Mouse (Mus musculus): ENCODE measurements around the gene Mras. TPM values are rescaled to one million over a fixed set of nuclear protein-coding genes. Genes with fewer than 3 reads are reported as not detected.
A peak's percentile ranks its signal among the peaks of the same experiment; 100 is the strongest.

The Mras gene
- polyA plus RNA-seq, 1 experiment from 2014 or later = 56.8 TPM

GRCm38 (mm10) chr9:99469681-99470273 lies 32.6 kb upstream of the Mras start:
- Histone ChIP-seq H3K4me1 (ENCODE audit: control insufficient read depth, insufficient read depth, low read length) (no peaks in the 10 kb centered on the region), H3K4me3 (ENCODE audit: low read depth, low read length) (no peak overlapping the region), H3K4me2 (ENCODE audit: low read length) (no peak overlapping the region), H3K9ac (ENCODE audit: low read length) (no peak overlapping the region), H3K36me3 (ENCODE audit: control insufficient read depth, insufficient read depth, low read length) (peaks cover 3% of the 10 kb centered on the region; the same call in 1 of the 2 replicates), H3K27me3 (replicated peaks; ENCODE audit: control insufficient read depth, insufficient read depth, low read length) (no peaks in the 10 kb centered on the region), H3K9me3 (replicated peaks; ENCODE audit: control insufficient read depth, low read length) (no peaks in the 10 kb centered on the region), H3K27ac (ENCODE audit: low read depth, low read length) (no peak overlapping the region)
- WGBS = 63% methylated on average over 8 of the region's 8 CpGs
- DNase-seq (ENCODE audit: low spot score) (no peak), ATAC-seq (no peak)

DNA sequence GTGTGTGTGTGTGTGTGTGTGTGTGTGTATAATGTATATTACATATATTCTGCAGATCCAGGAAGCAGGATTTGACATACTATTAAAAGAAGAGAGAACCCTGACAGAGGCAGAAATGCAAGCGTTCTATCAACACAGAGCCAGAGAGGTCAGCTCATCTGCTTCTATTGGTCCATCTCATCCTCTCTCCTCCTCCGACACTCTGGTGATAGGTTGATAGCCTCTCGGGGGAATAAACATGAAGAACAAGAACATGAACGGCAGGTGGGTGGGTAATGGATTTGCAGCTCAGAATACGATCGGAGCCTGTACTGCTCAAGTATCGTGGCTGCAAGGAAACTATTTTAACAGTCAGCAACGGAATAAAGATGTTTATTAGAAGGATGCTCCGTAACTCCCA lies 31.4 kb upstream of the Mras start:
- H3K9ac ChIP-seq (ENCODE audit: low read length) = no peak overlapping the region
- no peak for DNase-seq (ENCODE audit: low spot score)
- 89% methylated on average over 9 of the region's 9 CpGs for WGBS

DNA sequence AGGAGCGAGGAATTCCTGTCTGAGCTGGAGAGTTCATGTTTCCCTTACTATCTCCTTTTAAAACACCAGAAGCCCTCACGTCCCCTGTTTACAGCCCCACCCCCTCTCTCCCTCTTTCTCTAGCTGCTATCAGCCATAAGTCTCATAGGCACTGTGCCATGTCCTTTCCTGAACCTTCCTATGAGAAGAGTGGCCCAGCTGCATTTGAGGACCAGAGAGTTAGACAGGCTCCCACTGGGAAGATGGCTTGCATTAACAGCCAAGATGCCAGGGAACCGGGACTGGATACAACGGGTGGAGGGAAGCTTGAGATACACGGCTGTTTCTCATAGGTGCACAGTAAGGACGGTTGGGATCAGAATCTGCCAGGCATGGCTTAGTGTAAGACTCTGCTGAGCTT lies 27.7 kb upstream of the Mras start:
- H3K4me2 ChIP-seq (ENCODE audit: low read length) = no peak overlapping the region
- H3K4me1 ChIP-seq (ENCODE audit: control insufficient read depth, insufficient read depth, low read length) = no peaks in the 10 kb centered on the region
- no peak overlapping the region for H3K4me3 ChIP-seq (ENCODE audit: low read depth, low read length)
- no peak for DNase-seq (ENCODE audit: low spot score)
- no peak overlapping the region for H3K27ac ChIP-seq (ENCODE audit: low read depth, low read length)
- H3K27me3 ChIP-seq (replicated peaks; ENCODE audit: control insufficient read depth, insufficient read depth, low read length) = no peaks in the 10 kb centered on the region
- H3K9ac ChIP-seq (ENCODE audit: low read length) = no peak overlapping the region
- 77% methylated on average over 6 of the region's 6 CpGs for WGBS
- no peak for ATAC-seq
- no peaks in the 10 kb centered on the region for H3K9me3 ChIP-seq (replicated peaks; ENCODE audit: control insufficient read depth, low read length)
- H3K36me3 ChIP-seq (ENCODE audit: control insufficient read depth, insufficient read depth, low read length) = no peaks in the 10 kb centered on the region

More for the DNA sequence above, 31.4 kb upstream of the Mras start:
- no peak for ATAC-seq
- no peaks in the 10 kb centered on the region for H3K27me3 ChIP-seq (replicated peaks; ENCODE audit: control insufficient read depth, insufficient read depth, low read length)
- H3K27ac ChIP-seq (ENCODE audit: low read depth, low read length) = no peak overlapping the region
- no peaks in the 10 kb centered on the region for H3K36me3 ChIP-seq (ENCODE audit: control insufficient read depth, insufficient read depth, low read length)
- H3K4me3 ChIP-seq (ENCODE audit: low read depth, low read length) = no peak overlapping the region
- no peaks in the 10 kb centered on the region for H3K4me1 ChIP-seq (ENCODE audit: control insufficient read depth, insufficient read depth, low read length)
- H3K9me3 ChIP-seq (replicated peaks; ENCODE audit: control insufficient read depth, low read length) = no peaks in the 10 kb centered on the region
- H3K4me2 ChIP-seq (ENCODE audit: low read length) = no peak overlapping the region

DNA sequence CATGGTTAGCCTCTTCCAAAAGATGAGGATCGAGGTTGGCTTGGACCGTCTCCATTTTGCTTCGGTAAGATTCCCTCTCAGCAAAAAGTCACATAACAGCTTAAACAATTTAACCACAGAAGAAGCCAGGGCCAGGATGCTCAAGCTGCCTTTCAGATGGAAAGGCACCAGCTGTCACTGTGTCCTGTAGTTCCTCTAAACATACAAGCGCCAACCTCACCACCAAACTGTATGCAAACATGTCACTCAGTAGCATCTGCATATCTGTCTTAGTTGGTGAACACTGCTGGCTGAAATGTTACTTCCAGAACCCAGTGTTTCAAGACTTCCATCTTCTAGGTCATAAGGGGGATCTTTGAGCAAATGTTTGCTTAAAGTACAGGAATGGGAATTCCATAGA lies 22.5 kb upstream of the Mras start:
- WGBS = 70% methylated on average over 4 of the region's 4 CpGs
- Histone ChIP-seq H3K9me3 (replicated peaks; ENCODE audit: control insufficient read depth, low read length) (no peaks in the 10 kb centered on the region), H3K4me3 (ENCODE audit: low read depth, low read length) (no peak overlapping the region), H3K4me1 (ENCODE audit: control insufficient read depth, insufficient read depth, low read length) (no peaks in the 10 kb centered on the region), H3K9ac (ENCODE audit: low read length) (no peak overlapping the region), H3K4me2 (ENCODE audit: low read length) (no peak overlapping the region), H3K27ac (ENCODE audit: low read depth, low read length) (no peak overlapping the region), H3K36me3 (ENCODE audit: control insufficient read depth, insufficient read depth, low read length) (no peaks in the 10 kb centered on the region), H3K27me3 (replicated peaks; ENCODE audit: control insufficient read depth, insufficient read depth, low read length) (no peaks in the 10 kb centered on the region)
- peak; percentile 52 for DNase-seq (ENCODE audit: low spot score)
- ATAC-seq = peak; percentile 65; the same call in 1 of the 2 replicates

- peak; percentile 73 for DNase-seq (ENCODE audit: low spot score)
- H3K36me3 ChIP-seq (ENCODE audit: control insufficient read depth, insufficient read depth, low read length) = no peaks in the 10 kb centered on the region
- H3K4me3 ChIP-seq (ENCODE audit: low read depth, low read length) = no peak overlapping the region
- no peaks in the 10 kb centered on the region for H3K4me1 ChIP-seq (ENCODE audit: control insufficient read depth, insufficient read depth, low read length)
- no peaks in the 10 kb centered on the region for H3K27me3 ChIP-seq (replicated peaks; ENCODE audit: control insufficient read depth, insufficient read depth, low read length)
- ATAC-seq = no peak
- no peak overlapping the region for H3K9ac ChIP-seq (ENCODE audit: low read length)
- no peaks in the 10 kb centered on the region for H3K9me3 ChIP-seq (replicated peaks; ENCODE audit: control insufficient read depth, low read length)
- no peak overlapping the region for H3K4me2 ChIP-seq (ENCODE audit: low read length)
- WGBS = 50% methylated on average over 12 of the region's 12 CpGs
- no peak overlapping the region for H3K27ac ChIP-seq (ENCODE audit: low read depth, low read length)
Observed at GRCm38 (mm10) chr9:99458529-99459208, 21.5 kb upstream of the Mras start.

DNA sequence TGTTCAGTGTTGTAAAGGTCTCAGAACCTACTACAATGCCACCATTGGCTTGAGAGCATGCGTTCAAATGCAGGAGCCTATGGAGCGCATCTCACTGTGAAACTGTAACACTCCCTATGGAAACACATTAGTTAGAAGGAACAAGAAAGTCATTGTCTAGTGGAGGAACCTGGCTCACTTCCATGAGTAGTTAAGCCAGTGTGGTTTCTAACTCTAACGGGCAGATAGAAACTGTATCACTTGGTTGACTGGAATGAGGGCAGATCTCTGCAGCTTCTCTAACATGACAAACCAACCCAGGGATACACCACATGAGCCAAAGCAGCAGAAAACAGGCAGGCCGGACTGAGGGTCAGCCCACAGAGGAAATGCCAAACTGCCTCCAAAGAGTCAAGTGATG lies 17.0 kb upstream of the Mras start:
- Histone ChIP-seq H3K27ac (ENCODE audit: low read depth, low read length) (no peak overlapping the region), H3K27me3 (replicated peaks; ENCODE audit: control insufficient read depth, insufficient read depth, low read length) (no peaks in the 10 kb centered on the region), H3K9ac (ENCODE audit: low read length) (no peak overlapping the region), H3K4me1 (ENCODE audit: control insufficient read depth, insufficient read depth, low read length) (no peaks in the 10 kb centered on the region), H3K4me3 (ENCODE audit: low read depth, low read length) (no peak overlapping the region), H3K9me3 (replicated peaks; ENCODE audit: control insufficient read depth, low read length) (no peaks in the 10 kb centered on the region), H3K36me3 (ENCODE audit: control insufficient read depth, insufficient read depth, low read length) (no peaks in the 10 kb centered on the region), H3K4me2 (ENCODE audit: low read length) (no peak overlapping the region)
- DNase-seq (ENCODE audit: low spot score) (no peak), ATAC-seq (no peak)
- WGBS = 71% methylated on average over 4 of the region's 4 CpGs

DNA sequence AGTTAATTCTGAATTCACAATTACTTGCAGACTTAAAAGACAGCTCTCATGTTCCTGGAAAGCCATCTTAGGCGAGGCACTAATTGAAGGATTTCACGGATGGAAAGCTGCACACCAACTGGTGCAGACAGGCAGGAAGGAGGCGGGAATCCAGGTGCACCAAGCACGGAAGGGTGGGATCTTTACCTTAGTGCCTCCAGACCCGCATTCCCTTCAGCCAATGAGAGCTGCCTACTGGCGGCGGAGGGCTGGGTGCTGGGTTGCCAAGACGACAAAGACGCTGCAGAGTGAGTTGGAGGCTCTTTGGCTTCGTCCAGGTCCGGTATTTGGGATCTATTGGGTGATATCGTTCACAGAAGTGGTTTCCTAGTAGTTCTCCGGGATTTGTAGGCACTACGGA lies 14.0 kb upstream of the Mras start, which contains the start of gene Nme9:
Gene Nme9, plus strand, starts transcription at position 315 of the 400 bp plus-strand sequence.
- DNase-seq (ENCODE audit: low spot score) (no peak), ATAC-seq (no peak)
- no peaks in the 10 kb centered on the region for H3K36me3 ChIP-seq (ENCODE audit: control insufficient read depth, insufficient read depth, low read length)
- no peaks in the 10 kb centered on the region for H3K4me1 ChIP-seq (ENCODE audit: control insufficient read depth, insufficient read depth, low read length)
- no peak within 1 kb of the TSS for H3K9ac ChIP-seq (ENCODE audit: low read length)
- no peaks in the 10 kb centered on the region for H3K9me3 ChIP-seq (replicated peaks; ENCODE audit: control insufficient read depth, low read length)
- no peak within 1 kb of the TSS for H3K27ac ChIP-seq (ENCODE audit: low read depth, low read length)
- no peak within 1 kb of the TSS for H3K4me3 ChIP-seq (ENCODE audit: low read depth, low read length)
- WGBS = 10% methylated on average over 14 of the region's 14 CpGs
- H3K4me2 ChIP-seq (ENCODE audit: low read length) = 0 out of 2 replicates have a peak within 1 kb of the TSS, but pooled peaks have one; percentile 9
- H3K27me3 ChIP-seq (replicated peaks; ENCODE audit: control insufficient read depth, insufficient read depth, low read length) = no peaks in the 10 kb centered on the region

GRCm38 (mm10) chr9:99449886-99450647 lies 12.9 kb upstream of the Mras start:
- DNase-seq (ENCODE audit: low spot score) = peak; percentile 71
- no peaks in the 10 kb centered on the region for H3K9me3 ChIP-seq (replicated peaks; ENCODE audit: control insufficient read depth, low read length)
- H3K9ac ChIP-seq (ENCODE audit: low read length) = no peak overlapping the region
- H3K27ac ChIP-seq (ENCODE audit: low read depth, low read length) = no peak overlapping the region
- ATAC-seq = no peak
- H3K4me2 ChIP-seq (ENCODE audit: low read length) = no peak overlapping the region
- no peaks in the 10 kb centered on the region for H3K4me1 ChIP-seq (ENCODE audit: control insufficient read depth, insufficient read depth, low read length)
- no peaks in the 10 kb centered on the region for H3K27me3 ChIP-seq (replicated peaks; ENCODE audit: control insufficient read depth, insufficient read depth, low read length)
- 45% methylated on average over 9 of the region's 9 CpGs for WGBS
- H3K36me3 ChIP-seq (ENCODE audit: control insufficient read depth, insufficient read depth, low read length) = no peaks in the 10 kb centered on the region
- H3K4me3 ChIP-seq (ENCODE audit: low read depth, low read length) = no peak overlapping the region

DNA sequence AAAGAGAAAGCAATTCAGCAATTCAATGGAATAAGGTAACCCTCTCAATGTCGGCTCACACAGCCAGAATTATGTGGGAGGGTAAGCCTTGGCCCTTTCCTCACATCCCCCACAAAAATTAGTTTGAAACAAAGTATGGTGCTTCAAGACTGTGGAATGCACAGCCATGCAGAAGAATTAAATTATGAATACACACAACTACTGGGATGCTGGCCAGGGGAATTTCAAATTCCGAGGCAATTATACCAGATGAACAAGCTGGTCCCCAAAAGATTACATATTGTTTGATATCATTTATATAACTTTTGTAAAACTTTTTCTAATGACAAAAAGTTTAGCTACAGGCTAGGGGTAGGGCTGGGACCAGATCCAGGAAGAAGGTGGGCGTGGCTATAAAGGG lies 10.1 kb upstream of the Mras start:
- Histone ChIP-seq H3K4me2 (ENCODE audit: low read length) (no peak overlapping the region), H3K27me3 (replicated peaks; ENCODE audit: control insufficient read depth, insufficient read depth, low read length) (no peaks in the 10 kb centered on the region), H3K9me3 (replicated peaks; ENCODE audit: control insufficient read depth, low read length) (no peaks in the 10 kb centered on the region), H3K36me3 (ENCODE audit: control insufficient read depth, insufficient read depth, low read length) (no peaks in the 10 kb centered on the region), H3K4me1 (ENCODE audit: control insufficient read depth, insufficient read depth, low read length) (no peaks in the 10 kb centered on the region), H3K27ac (ENCODE audit: low read depth, low read length) (no peak overlapping the region), H3K4me3 (ENCODE audit: low read depth, low read length) (no peak overlapping the region), H3K9ac (ENCODE audit: low read length) (no peak overlapping the region)
- WGBS = 45% methylated on average over 3 of the region's 3 CpGs
- ATAC-seq (no peak; the same call in 1 of the 2 replicates), DNase-seq (ENCODE audit: low spot score) (no peak)

Measured in forebrain, embryonic 14.5 days (tissue).